Mouse (Mus musculus) lung, adult 2 months (tissue): ENCODE results near the gene A930017K11Rik.

Experiments
- CTCF ChIP-seq: fragments of 200-500 bp; IDR thresholded peaks from 2 replicates; pipeline ENCODE4 v1.5.1; 2011; ENCODE audit warnings: mild to moderate bottlenecking, low read length, control low read depth; ENCODE audit not compliant: insufficient read depth
- POLR2A ChIP-seq: fragments of 200-500 bp; IDR thresholded peaks from 2 replicates; pipeline ENCODE4 v1.6.1; 2011; ENCODE audit warnings: low read depth, mild to moderate bottlenecking, control low read depth, low read length, borderline replicate concordance; ENCODE audit errors: extremely low read depth

- TF ChIP-seq CTCF: no peak
- no peak for TF ChIP-seq POLR2A
Observed at GRCm38 (mm10) chr17:25942597-25943151, 9.7 kb downstream of the A930017K11Rik start.
